Mouse (Mus musculus): ENCODE measurements around the gene D1Ertd622e.

Gene D1Ertd622e

GRCm38 (mm10) chr1:97661406-97662241 lies at the start of gene D1Ertd622e:
TSS of gene D1Ertd622e (minus strand) at chr1:97662074.
- peak; percentile 94 for DNase-seq (ENCODE audit: inconsistent ontology term)

DNA sequence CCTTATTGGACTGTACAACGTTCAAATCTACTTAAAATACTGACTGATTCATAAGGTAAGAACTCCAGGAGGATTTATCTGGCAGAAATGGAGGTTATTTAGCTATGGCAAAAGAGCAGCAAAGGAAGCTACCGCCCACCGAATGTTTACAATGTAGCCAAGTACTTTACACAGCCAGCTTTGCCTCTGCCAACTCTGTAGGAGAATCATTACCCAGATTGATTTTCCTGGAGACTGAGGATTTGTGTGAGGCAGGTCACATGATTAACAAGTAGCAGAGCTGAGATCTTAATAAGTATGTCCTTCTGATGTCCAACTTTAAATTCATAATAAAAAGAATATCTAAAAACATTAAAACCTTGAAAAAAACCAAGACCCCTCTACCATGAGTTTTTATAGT lies 48.6 kb upstream of the D1Ertd622e start:
- DNase-seq (ENCODE audit: inconsistent ontology term): no peak

- DNase-seq (ENCODE audit: inconsistent ontology term): no peak
These were observed 43.5 kb upstream of the D1Ertd622e start for GRCm38 (mm10) chr1:97705389-97705788.

DNA sequence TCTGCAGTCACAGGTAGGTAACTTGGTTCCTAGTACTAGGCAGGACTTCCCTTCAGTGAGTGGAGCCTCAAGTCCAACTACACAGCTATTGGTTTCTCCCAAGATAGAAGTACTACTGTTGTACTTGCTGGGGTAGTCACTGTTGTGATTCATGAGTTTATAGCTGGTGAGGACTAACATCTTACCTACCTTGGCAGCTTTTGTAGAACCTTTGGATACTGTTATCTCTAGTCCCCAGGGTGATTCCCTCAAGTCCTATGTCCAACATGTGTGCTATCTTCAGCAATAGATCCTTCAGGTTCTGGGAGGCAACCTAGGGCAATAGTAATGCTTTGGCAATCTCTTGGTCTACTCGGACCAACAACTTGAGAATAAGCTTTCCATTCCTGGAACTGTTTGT lies 42.8 kb upstream of the D1Ertd622e start:
- DNase-seq (ENCODE audit: inconsistent ontology term): no peak

- DNase-seq (ENCODE audit: inconsistent ontology term): no peak
These were observed 37.2 kb upstream of the D1Ertd622e start for GRCm38 (mm10) chr1:97698956-97699570.

- DNase-seq (ENCODE audit: inconsistent ontology term): no peak
These were observed 35.4 kb upstream of the D1Ertd622e start for GRCm38 (mm10) chr1:97697273-97697672.

DNA sequence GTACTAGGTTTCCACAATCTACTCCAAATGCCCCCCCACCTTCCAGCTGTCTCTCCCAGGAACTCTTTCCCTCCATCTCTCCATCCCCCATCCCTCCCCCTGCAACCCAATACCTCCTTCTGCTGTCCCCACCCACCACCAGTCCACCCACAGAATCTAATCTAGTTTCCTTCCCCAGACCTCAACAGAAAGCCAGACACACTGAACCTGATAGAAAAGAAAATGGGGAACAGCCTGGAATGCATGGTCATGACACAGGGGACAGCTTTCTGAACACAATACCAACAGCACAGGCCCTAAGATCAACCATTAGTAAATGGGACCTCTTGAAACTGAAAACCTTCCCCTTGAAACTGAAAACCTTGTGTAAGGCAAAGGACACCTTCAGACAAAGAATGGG lies 32.0 kb upstream of the D1Ertd622e start:
- DNase-seq (ENCODE audit: inconsistent ontology term): no peak

- no peak for DNase-seq (ENCODE audit: inconsistent ontology term)
These were observed 26.9 kb upstream of the D1Ertd622e start for GRCm38 (mm10) chr1:97688756-97689155.

DNA sequence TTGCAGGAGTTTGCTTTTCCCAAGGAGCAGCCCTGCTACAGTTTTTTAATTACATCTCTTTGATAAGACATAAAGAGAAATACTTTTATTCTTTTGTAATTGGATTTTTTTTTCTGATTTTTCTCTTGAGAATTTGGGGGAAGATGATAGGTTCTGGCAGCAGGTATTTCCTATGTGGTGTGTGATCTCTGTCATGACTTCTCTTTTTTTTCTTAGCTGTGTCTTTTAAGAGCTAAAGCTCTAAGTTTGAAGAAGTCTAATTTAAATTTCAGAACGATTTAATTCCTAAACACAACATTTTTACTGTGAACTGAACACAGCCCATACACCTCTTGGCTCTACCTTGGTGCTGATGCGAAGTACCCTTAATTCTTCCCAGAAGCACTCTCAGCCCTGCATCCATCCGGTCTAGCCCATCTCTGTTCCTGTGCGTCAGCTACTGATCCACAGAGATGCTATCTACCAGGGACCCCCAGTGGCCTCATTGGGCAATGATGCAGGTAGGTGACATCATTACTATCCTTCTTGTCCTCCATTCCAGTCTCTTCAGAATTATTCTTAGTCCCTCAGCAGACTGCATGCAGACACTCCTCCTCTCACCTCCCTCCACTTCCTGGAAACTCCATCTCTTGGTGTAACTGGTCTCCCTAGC lies 14.8 kb upstream of the D1Ertd622e start:
- DNase-seq (ENCODE audit: inconsistent ontology term): no peak

DNA sequence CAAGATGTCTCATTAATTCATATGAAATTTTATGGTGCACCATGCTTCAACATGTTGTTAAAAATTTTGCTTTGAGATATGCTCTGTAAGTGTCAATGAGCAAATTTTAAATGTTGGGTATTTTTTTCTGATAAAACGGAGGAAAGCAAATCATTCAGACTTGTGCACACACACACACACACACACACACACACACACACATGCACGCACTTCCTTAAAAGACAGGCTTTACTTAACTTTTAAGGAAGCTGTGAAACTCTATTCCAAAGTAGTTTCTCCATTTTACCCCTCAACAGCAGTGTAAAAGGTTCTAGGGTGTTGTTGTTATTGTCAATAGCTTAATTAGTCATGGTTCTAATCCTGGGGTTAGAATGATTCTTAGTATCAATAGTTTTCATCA lies 14.2 kb upstream of the D1Ertd622e start:
- DNase-seq (ENCODE audit: inconsistent ontology term): no peak

- no peak for DNase-seq (ENCODE audit: inconsistent ontology term)
These were observed 11.0 kb upstream of the D1Ertd622e start for GRCm38 (mm10) chr1:97672849-97673248.

DNA sequence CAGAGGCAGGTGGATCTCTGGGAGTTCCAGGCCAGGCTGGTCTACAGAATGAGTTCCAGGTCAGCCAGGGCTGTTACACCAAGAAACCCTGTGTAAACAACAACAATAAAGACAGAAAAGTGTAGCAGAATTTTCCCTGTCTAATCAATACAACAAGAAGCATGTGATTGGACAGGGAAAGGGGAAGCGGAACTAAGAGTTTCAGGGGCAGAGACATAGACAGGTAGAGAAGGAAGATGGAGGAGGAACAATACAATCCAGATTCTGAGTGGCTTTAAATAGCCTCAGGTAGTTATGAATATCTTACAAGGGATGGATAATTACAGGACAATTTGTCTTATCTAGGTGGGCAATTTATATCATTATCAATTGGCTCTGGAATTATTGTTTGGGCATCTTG lies 5.4 kb upstream of the D1Ertd622e start:
- no peak for DNase-seq (ENCODE audit: inconsistent ontology term)

GRCm38 (mm10) chr1:97662324-97662723 lies 450 bp upstream of the D1Ertd622e start:
- no peak for DNase-seq (ENCODE audit: inconsistent ontology term)

GRCm38 (mm10) chr1:97660687-97661405 lies 1.0 kb downstream of the D1Ertd622e start:
- peak; percentile 86 for DNase-seq (ENCODE audit: inconsistent ontology term)

DNA sequence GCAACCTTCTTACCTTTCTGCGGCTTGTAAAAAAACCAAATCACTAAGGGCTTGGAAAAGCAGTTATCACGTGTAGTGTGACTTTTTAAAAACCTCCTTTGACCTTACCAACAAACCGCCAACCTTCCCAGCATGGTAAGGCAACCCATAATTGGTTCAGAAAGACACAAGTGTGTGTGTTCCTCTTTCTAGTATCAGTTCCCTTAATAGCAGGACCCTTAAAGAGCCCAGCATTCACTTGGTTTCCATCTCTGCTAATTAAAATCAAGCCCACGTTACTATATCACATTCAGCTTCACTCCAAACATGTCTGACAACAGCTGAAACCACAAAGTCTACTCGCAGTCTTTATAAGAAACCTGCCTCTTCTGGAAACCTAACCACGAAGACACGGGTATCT lies 2.5 kb downstream of the D1Ertd622e start:
- DNase-seq (ENCODE audit: inconsistent ontology term): peak; percentile 38

- DNase-seq (ENCODE audit: inconsistent ontology term): no peak
These were observed 4.1 kb downstream of the D1Ertd622e start for GRCm38 (mm10) chr1:97657786-97658185.

DNA sequence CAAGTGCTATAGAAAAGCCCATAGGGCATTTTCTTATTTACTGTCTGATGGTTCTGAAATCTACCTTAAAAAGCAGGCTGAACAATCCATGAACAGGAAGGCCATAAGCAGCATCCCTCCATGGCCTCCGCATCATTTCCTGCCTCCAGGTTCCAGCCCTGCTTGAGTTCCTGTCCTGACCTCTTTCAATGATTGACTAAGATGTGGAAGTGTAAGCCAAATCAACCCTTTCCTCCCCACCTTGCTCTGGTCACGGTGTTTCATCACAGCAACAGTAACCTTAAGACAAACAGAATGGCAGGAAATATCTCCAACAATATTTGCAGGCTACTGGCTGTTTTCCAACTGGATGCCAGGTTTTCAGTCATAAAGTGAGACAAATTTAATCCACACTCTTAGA lies 4.7 kb downstream of the D1Ertd622e start:
- DNase-seq (ENCODE audit: inconsistent ontology term): no peak

GRCm38 (mm10) chr1:97654397-97654975 lies 7.4 kb downstream of the D1Ertd622e start:
- DNase-seq (ENCODE audit: inconsistent ontology term): peak; percentile 43

DNA sequence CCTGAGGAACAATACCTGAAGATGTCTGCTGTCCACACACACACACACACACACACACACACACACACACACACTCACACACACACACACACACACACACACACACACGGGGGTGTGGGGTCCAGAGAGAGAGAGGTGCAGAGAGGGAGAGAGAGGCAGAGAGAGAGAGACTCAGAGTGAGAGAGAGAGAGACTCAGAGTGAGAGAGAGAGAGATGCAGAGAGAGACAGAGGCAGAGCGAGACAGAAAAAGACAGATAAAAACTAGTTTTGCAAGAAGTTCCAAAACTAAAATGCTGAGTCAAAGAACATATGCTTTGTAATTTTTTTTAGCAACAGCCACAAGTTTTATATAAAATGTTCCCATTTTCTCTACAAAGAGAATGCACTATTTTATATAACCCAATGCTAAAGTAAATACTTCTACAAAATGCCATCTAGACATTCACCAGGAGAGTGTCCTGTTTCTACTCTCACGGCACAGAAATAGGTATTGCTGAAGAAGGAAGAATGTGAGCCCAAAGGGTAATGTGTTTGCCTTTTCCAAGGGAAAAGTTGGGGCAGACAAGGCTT lies 11.2 kb downstream of the D1Ertd622e start:
- DNase-seq (ENCODE audit: inconsistent ontology term): no peak

DNA sequence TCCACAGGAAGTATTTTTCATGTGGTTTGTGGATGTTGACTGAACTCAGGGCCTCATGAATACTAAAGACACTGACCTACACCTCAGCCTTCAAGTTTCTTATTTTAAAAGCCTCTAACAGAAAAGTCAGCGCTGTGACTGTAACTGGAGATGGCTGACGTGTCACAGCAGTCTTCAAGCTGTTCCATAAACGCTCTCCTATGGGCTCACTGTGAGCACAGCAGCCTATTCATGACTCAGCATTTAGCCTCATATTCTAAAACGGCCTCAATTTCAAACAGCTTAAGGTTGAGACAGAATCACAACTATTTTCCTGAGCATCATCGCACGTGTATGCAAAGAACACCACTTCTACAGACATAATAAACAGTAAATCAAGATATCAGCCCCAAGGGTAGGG lies 11.8 kb downstream of the D1Ertd622e start:
- no peak for DNase-seq (ENCODE audit: inconsistent ontology term)

GRCm38 (mm10) chr1:97647037-97647436 lies 14.8 kb downstream of the D1Ertd622e start:
- no peak for DNase-seq (ENCODE audit: inconsistent ontology term)

Data from Muller cell, postnatal 12 days (primary cell).